Mouse (Mus musculus) ES-E14 (cell line): ENCODE measurements at regions not wholly inside any gene's neighbourhood (a gene's known extent, or its start where the extent isn't known, plus 50 kb on each side); places are given as distances from the start of the nearest gene placed in this dataset.

Source experiments
- CHD2 ChIP-seq: IDR thresholded peaks from 2 replicates; pipeline ENCODE4 v1.6.1; 2014; ENCODE audit warnings: mild to moderate bottlenecking, low read depth, low read length, inconsistent platforms
- MAFK ChIP-seq: IDR thresholded peaks from 2 replicates; pipeline ENCODE4 v1.6.1; 2014; ENCODE audit warnings: mild to moderate bottlenecking, low read depth, low read length, inconsistent platforms; ENCODE audit not compliant: insufficient read depth
- ZC3H11A ChIP-seq: IDR thresholded peaks from 2 replicates; pipeline ENCODE4 v1.6.1; 2012; ENCODE audit warnings: low read depth, mild to moderate bottlenecking, inconsistent platforms, low read length, borderline replicate concordance

DNA sequence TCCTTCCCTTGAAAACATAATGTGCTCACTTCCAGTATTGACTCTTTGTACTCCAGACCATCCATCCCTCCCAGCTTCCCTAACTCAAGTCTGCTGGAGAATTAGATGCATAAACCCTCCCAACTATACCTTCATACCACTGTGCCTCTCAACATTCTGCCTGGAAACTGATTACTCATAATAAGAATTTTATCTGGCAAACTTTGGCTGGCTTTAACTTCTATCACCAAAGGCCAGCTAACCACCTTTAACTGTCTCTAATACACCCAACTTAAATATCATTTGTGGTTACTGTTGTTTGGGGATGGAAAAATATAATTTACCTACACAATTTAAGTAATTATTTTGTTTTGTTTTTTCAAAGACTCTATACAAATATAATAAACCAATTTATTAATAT lies 54.0 kb upstream of the Mbnl1 start:
- TF ChIP-seq MAFK (no peak), CHD2 (no peak), ZC3H11A (no peak)
